Mouse (Mus musculus): ENCODE results near the gene Ephb1.

The Ephb1 gene

DNA sequence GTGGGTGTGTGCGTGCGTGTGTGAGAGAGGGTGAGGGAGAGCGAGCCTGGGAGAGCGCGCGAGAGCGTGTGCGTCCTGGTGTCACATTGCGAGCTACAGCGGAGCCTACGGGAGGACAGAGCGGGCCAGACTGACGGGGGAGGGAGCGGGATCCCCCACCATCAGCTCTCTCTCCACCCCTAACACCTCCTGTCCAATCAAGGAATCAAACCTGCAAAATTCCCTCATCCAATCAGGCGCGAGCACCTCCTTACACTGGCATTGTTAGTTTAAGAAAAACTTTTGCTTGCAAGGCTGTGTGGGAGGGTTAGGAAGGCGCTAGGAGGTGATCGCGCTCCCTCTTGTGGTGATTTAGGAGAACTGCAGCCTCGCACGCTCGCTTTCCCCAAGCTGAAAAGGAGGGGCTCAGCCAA is at the start of gene Ephb1:
Gene Ephb1, minus strand, starts transcription at position 133 of the 413 bp plus-strand sequence.
- peak; percentile 79 for DNase-seq (ENCODE audit: low read depth, low spot score)

DNA sequence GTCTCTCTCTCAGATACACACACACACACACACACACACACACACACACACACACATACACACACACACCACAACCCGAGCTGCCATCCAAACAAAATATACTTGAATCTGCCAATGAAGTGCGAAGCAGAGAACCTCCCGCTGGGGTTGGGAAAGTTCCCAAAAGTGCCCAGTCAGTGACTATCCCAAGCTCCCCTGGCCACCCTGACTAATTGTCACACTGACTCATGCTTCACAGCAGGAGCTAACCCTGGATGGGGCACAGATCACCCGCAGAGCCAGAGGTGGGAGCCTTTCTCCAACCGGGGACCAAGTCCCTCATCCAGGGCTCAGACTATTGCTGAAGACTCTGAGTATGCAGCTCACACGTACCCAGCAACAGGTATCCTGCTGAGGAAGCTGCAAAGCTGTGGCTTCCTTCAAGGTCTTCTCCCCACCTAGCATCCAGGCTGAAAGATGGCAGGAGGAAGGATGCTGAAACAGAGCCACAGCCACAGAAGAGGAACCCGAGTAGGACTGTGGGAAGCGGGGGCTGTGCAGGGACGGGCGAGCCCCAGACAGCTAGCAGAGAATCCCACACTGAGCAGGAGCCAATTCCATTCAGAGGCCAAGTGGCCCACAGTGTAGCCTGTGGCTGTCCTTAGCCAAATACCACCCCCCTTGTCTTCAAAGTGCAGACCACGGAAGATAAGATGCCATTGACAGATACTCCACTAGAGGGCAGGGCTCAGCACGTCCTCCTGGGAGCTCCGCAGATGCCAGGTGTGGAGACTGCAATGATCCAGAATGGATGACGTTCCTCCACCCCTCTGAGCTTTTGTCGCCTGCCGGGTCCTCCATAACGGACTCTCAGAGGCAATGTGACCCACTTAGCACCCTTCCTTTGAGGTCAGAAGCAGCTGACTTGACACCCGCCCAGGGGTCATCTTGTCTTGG is 48.9 kb upstream of the Ephb1 start:
- peak; percentile 51 for DNase-seq (ENCODE audit: low read depth, low spot score)

DNA sequence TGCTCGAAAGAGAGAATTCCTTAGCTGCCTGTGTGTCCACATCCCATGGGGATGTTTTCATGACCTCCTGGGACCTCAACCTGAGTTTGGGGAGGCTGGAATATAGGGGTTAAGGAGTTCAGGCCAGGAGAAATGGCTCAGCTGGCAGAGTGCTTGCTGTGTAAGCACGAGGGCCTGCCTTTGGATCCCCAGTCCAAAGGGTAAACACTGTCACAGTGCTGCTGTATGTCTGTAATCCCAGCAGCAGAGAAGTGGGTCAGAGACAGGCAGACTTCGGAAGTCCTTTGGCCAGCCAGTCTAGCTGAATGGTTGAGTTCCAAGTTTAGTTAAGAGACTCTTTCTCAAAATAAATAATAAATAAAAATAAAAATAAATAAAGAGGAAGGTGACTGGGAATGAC is 48.2 kb upstream of the Ephb1 start:
- no peak for DNase-seq (ENCODE audit: low read depth, low spot score)

DNA sequence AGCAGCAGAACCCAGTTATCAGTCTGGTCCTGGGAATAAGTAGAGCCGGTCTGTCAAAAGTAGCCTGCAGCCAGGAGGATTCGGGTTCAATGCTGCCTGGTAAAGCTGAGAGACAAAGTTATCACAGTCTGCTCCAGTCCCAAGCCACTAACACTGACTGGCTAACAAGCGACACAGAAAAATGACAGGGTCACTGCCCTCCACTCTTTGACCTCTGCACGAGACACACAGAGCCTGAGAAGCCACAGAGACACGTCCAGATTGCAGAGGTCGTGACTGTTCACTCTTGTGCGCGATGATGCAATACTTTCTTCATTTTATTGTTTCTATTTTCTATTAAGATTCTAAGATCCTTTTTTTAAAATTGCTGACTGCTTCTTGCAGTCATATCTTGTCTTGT is 33.8 kb upstream of the Ephb1 start:
- DNase-seq (ENCODE audit: low read depth, low spot score): no peak

DNA sequence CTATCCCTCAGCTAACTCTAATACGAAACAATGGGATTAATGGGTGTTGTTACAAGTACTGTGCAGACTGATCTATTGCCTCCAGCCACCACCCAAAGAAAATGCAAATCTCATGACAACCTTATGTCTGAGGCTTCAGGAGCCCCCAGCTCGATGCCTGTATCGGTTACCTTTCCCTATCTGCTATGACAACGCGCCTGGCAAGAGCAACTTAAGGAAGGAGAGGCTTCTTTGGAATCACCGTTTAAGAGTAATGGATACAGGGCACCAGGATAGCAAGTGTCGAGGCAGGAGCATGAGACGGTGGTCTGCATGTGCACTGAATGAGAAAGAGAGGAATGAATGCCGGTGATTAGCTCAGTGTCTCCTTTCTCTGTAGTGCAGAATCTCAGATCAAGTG is 32.3 kb upstream of the Ephb1 start:
- no peak for DNase-seq (ENCODE audit: low read depth, low spot score)

DNA sequence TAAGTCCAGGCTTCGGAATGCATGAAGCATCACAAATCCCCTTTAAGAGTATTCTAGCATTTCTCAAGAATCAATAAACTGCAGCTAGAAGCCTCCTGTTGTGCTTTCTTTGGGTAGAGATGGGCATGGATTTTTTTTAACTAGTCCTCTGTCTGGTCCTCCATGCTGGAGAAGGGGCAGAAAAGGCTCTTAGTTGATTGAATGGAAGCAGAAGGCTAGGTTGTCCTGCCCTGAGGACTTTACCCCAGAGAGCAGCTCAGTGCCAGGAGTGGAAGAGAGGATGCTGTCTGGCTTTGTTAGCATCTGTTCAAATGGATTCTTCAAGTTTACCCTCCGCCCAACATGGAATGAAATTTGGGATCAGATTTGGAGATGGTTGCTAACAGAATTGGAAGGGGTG is 25.7 kb upstream of the Ephb1 start:
- DNase-seq (ENCODE audit: low read depth, low spot score): no peak

DNA sequence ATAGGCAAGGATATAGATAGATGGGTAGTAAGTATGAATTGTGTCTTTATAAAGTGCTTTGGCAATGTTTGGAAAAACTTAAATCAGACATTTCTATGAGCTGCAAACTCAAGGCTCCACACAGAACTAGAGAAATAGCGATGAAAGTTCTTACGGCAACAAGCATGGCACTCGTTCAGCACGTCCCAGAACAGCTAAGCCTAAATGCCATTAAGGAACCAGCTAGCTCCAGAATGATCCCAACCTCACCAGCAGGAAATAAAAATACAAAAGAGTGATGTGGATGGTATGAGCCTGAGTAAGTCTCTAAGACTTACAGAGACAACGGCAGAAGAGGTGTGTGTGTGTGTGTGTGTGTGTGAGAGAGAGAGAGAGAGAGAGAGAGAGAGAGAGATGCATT is 20.2 kb upstream of the Ephb1 start:
- DNase-seq (ENCODE audit: low read depth, low spot score): no peak

DNA sequence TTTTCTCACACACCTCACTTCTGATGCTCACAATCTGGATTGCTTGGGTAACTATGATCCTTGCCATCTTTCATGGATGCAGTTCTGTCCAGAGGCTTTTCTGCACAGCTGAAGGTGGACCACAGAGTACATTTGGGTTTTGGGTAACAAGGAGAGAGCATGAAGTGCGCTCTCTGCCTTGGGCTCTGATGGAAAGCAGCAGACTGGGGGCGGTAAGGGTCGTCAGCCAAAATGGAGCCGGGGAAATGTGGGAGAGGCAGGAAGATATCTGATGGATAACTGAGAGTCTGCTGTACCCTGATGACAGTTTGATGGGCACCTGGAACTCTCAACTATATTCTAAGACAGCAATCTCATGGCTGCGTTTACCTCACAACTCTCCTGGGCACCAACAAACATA is 19.4 kb upstream of the Ephb1 start:
- no peak for DNase-seq (ENCODE audit: low read depth, low spot score)

DNA sequence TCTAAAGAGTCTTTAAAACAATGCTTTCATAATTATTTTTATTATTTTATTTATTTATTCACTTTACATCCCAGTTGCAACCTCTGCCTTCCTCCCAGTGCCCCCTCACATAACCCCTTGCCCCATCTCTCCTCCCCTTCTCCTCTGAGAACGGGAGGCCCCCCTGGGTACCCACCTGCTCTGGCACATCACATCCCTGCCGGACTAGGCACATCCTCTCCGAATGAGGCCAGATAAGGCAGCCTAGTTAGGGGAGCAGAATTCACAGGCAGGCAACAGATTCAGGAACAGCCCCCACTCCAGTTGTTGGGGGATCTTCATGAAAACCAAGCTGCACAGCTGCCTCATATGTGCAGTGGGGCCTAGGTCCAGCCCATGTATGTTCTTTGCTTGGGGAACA is 17.4 kb upstream of the Ephb1 start:
- no peak for DNase-seq (ENCODE audit: low read depth, low spot score)

DNA sequence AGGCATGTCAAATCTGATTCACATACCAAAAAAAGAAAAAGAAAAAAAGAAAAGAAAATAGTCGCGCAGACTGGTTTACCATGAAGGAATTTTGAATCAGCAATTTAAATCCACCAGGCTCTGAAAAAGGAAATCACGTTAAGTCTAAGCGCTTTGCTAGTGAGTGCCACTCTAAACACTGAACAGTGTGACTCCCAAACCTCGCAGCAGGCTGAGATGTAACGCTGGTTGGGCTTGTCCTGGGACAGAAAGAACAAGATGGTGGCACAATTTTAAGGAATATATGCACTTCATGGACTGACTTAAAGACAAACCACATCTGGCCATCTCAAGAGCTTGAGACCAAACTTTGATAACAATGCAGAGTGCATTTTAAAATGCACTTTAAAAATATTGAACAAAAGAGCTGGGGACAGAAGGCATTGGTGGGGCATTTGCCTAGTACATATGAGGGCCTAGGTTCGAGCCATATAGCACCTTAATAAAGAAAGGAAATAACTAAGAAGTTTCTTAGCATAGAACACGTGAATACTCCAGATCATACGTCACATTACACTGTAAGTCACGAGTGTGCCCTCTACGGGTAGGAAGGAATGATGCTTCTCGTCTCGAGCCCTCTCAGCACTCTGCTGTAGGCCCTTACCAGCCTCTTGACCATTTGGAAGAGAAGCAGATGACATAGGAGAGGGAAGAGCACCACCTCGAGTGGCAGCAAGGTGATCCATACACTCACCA is 16.7 kb upstream of the Ephb1 start:
- no peak for DNase-seq (ENCODE audit: low read depth, low spot score)

DNA sequence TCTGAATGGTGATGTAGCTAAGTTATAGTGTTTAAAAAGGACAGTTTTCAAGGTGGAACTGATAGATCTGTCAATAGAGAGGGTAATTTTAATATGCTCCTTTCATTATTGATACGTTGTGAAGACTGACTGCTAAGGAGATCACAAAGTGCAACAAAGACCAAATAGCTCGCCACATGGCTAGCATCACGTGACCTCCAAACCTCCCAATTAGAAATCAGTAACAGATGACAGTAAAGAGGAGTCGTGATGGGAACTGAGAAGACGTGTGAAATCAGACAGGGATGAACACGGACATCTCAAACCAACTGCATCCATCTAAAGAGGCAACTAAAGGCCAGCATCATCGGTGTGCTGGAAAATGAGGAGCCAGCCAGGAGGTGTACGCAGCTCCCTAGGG is 15.6 kb upstream of the Ephb1 start:
- no peak for DNase-seq (ENCODE audit: low read depth, low spot score)

DNA sequence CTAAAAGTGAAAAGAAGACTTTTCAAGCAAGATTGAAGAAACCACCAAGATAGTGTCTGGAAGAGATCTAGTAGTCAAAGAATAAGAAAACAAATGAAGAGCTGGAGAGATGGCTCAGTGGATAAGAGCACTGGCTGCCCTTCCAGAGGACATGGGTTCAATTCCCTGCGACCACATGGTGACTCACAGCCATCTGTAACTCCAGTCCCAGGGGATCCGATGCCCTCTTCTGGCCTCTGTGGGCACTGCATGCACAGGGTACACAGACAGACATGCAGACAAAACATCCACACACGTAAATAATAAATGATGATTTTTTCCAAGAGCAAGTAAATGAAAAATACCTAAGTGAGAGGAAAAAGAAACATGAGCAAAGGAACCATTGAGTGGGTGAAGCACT is 14.6 kb upstream of the Ephb1 start:
- no peak for DNase-seq (ENCODE audit: low read depth, low spot score)

DNA sequence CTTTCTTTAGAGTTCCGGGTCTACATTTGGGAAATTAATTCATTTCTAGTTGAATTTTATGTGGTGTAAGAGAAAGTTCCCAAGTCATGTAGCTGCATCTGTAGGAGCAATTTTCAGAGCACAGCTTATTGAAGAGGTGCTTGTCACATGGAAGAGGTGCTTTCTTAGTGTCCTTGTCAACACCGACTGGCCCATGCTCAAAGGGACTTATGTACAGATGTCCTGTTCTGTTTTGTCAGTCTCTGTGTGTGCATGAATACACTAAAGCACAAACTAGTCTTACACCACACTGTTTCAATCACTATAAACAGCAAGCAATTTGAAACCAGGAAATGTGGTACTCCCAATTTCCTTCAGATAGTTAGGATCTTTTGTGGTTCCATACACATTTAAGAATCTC is 13.3 kb upstream of the Ephb1 start:
- DNase-seq (ENCODE audit: low read depth, low spot score): no peak

DNA sequence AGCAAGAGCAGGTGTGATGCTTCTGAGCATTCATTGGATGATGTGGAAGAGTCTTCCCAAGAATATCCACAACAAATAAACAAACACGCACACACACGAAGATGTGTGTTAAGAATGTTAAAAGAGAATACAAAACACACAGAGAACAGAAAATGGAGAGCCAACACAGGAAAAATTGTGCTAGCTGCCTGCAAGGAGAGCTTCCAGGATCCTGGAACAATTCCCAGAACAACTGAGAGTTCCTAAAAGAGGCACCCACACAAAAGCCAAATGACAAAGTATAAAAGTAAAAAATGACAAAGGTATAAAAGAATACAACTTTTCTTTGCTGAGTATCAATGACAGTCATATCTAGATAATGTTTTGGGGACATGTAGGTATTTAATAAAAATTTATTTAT is 11.0 kb upstream of the Ephb1 start:
- DNase-seq (ENCODE audit: low read depth, low spot score): no peak

DNA sequence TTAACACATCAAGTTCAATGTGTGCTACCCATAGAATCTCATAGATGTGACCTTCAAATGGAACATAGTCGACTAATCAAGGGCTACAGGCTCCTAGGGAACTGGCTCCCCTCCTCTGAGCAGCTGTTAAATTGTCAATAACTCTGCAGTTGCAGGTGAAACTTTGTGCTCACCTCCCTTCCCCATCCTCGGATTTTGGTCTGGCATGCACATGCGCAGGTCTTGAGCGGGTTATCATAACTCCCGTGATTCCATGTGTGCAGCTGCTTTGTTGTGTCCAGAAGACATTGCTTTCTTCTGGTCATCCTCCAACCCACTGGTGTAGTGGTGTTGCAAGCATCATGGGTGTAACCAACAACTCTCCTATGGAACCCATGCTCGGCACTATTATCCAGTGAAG is 4.8 kb upstream of the Ephb1 start:
- DNase-seq (ENCODE audit: low read depth, low spot score): no peak

DNA sequence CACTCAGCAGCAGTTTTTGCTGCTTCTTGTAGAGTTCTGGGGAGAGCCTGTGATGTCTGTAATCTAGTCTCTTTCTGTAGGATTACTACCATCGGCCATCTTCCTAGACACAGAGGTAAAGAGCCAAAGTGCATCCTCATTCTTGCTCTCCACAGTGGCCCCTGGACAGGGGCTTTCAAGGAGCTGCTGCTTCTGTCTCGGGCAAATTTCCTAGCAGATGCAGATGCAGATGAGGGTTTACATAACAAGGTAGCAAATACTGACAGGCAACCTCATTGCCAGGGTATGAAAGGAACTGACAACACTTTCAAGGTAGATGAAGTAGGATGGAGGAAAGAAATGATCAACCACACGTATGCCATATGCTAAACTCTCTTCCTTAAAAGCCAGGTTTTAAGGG is 4.2 kb upstream of the Ephb1 start:
- no peak for DNase-seq (ENCODE audit: low read depth, low spot score)

DNA sequence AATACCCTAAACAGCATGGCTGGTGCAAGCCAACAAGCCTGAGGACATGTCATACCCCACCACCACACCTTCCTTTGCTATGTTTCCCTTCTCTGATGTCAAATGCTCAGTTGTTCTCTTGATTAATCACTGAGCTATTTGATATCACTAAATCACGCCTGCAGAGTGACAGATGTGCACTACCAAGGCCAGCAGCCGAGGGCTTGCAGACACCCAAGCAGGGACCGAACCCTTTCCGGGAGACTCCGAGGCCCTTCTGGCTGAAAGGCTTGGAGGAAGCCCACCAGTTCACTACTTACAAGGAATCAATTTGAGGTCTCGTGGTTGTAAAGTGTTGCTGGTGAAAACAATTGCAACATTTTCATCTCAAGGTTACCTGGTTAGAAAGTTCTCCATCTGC is 3.5 kb upstream of the Ephb1 start:
- DNase-seq (ENCODE audit: low read depth, low spot score): no peak

DNA sequence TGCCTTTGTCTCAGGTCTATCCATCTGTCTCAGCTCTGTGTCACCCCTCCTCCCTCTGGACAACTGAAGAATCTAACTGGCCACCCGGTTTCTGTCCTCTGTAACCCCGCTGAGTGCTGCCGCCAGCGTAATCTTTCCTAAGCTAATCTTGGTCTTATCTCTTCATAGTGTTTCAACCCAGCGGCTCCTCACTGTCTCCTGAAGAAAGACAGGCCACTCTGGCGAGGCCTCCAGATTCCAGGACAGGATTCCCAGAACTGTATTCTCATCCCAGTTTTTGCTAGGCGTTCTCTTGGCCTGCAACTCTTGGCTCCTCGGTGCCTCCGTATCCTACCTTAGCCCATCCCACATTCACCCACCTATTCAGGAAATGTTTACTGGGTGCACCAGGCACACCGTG is 2.0 kb upstream of the Ephb1 start:
- DNase-seq (ENCODE audit: low read depth, low spot score): no peak

DNA sequence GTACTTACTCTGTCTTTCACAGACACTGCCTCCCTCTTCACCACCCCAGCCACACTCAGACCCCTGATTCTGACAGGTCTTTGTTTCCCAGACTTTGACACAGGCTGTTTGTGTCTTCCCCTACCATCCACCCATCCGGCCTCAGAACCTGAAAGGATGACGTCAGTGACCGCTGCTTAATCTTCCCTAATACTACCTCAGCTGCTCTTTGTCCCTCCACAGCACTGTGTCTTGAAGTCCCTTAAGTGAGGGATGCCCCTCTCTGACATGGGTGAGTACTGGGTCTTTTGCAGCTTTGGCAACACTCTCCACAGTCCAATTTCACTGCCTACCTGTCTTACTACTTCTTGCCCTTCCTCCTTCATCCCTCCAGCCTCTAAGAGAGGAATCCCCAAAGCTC is 1.2 kb upstream of the Ephb1 start:
- DNase-seq (ENCODE audit: low read depth, low spot score): no peak

DNA sequence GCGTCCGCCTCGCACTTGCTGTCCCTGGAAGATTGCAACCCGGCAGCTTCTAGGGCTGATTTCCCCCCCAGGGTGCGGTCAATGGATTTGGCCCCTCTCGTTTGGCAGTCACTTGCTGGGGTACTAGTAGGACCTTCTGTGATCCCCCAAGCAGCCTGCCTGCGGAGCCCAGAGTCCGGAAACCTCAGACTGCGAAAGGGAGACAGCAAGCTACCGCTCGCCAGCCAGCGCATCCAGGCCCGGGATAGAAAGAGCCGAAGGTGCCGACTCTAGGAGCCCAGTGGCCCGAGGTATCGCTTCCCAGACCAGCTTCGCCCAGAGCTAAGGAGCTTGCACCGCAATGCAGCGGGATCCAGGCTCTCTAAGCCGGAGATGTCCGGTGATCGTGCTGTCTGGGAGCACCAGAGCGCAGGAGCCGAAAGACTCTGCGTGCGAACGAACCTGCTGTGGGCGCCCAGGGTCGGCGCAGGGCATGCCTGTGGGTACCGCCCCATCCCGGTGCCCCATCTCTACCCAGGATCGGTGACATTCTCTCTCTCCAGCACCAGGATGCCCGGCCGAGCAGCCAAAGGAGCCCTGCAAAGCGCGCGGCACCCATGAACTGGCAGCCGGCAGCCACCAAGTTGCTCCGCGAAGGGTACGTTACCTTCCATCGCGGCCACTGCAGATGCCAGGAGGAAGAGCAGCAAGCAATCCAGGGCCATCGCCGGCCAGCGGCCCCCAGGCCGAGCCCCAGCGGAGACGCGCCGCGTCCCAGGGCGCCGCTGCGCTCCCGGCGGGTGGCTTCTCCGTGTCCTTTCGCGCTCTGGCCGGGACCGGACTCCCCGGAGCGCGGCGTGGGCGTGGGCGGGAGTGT is 629 bp downstream of the Ephb1 start:
- DNase-seq (ENCODE audit: low read depth, low spot score): no peak

DNA sequence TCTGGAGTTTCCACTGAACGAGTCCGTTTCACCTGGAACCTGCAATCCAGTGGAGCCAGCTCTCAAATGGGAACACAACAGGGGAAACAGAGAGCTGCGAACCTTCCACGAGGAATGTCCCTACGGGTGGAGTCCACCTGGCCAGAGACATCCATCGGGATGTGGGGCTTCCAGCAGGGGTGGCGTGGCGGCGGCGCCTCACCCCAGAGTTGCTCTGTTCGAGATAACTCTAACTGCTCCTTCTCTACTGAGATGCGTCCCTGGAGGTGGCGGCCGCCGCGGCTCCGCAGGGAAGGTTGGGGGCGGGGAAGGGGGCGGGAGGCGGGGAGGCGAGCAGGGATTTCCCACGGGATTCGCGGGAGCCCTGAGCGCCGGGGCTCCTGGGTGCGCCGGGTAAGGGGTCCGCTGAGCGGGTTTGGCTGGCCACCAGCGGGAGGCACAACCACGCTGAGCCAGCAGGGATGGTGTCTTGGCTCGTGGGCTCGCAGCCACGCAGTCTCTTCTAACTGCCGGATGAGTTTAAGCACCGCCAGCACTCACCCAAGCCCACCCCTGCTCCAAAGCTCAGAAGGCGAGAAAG is 1.3 kb downstream of the Ephb1 start:
- DNase-seq (ENCODE audit: low read depth, low spot score): no peak
